Mouse (Mus musculus) heart, embryonic 11.5 days (tissue): ENCODE measurements around the gene Ngly1. TPM values are rescaled to one million over a fixed set of nuclear protein-coding genes. Genes with fewer than 3 reads are reported as not detected.

Source experiments
- ATAC-seq: fragments of 200-750 bp; cut with Nextera tagmentation; replicated peaks from 2 replicates; pipeline ENCODE4 v1.8.0; 2017; ENCODE audit warnings: moderate library complexity; ENCODE audit not compliant: insufficient number of reproducible peaks, low FRiP score, low TSS enrichment
- H3K27ac ChIP-seq: fragments of 300-500 bp; sonication (generic); 2 replicates; pipeline ENCODE4 v1.5.1; 2014; ENCODE audit warnings: mild to moderate bottlenecking, low read depth, low read length
- H3K27me3 ChIP-seq: fragments of 300-500 bp; sonication (generic); 2 replicates; pipeline ENCODE4 v1.6.1; 2014; ENCODE audit warnings: mild to moderate bottlenecking, low read length, mixed read lengths; ENCODE audit not compliant: control insufficient read depth, insufficient read depth
- H3K36me3 ChIP-seq: fragments of 300-500 bp; sonication (generic); 2 replicates; pipeline ENCODE4 v1.6.1; 2014; ENCODE audit warnings: mild to moderate bottlenecking, low read length, moderate library complexity, mixed read lengths; ENCODE audit not compliant: control insufficient read depth, insufficient read depth
- H3K4me1 ChIP-seq: fragments of 300-500 bp; sonication (generic); 2 replicates; pipeline ENCODE4 v1.6.1; 2014; ENCODE audit warnings: low read length; ENCODE audit not compliant: control insufficient read depth, insufficient read depth
- H3K4me2 ChIP-seq: fragments of 300-500 bp; sonication (generic); 2 replicates; pipeline ENCODE4 v1.6.1; 2014; ENCODE audit warnings: mild to moderate bottlenecking, moderate library complexity
- H3K4me3 ChIP-seq: fragments of 300-500 bp; sonication (generic); 2 replicates; pipeline ENCODE4 v1.5.1; 2014; ENCODE audit warnings: low read depth, low read length
- H3K9ac ChIP-seq: fragments of 300-500 bp; sonication (generic); 2 replicates; pipeline ENCODE4 v1.6.1; 2014; ENCODE audit warnings: mild to moderate bottlenecking, low read depth, low read length, moderate library complexity
- H3K9me3 ChIP-seq: fragments of 300-500 bp; sonication (generic); replicated peaks from 2 replicates; pipeline ENCODE4 v1.6.1; 2016; ENCODE audit warnings: low read length; ENCODE audit not compliant: control insufficient read depth
- WGBS: fragments of 180-500 bp; shearing (Covaris S2); extraction: QIAGEN DNeasy Blood & Tissue Kit; methylation state at CpG from one replicate; pipeline ENCODE4 v1.1.7; 2014; ENCODE audit not compliant: insufficient replicate concordance; 5-methylcytosine and 5-hydroxymethylcytosine counted together
- polyA plus RNA-seq: library from polyadenylated mRNA; unstranded; fragments of >200 nt; fragmentation: Nextera tagmentation; extraction: Ambion mirVana; gene quantifications from 2 replicates; pipeline ENCODE4 v1.2.1, GENCODE M21; 2014

The Ngly1 gene
- polyA plus RNA-seq, 1 experiment from 2014 or later = 22.3 TPM

DNA sequence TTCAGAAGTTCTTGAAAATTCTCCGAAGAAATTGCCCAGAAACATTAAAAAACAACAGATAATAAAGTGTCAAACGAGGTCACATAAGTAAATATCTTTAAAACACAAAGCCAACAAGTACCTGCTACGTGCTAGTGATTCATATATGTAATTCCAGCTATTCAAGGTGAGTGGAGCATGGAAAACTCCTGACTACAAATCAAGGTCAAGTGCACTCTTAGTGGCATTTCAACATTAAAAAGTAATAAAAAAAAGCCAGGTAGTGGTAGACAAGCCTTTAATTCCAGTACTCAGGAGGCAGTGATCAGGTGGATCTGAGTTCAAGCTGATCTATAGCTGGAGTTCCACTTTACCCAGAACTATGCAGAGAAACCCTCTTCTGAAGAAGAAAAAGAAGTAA is 945 bp upstream of the Ngly1 start:
- WGBS = 72% methylated on average over 3 of the region's 3 CpGs
- H3K36me3 ChIP-seq = no peaks in the 10 kb centered on the region
- no peaks in the 10 kb centered on the region for H3K4me1 ChIP-seq
- H3K9me3 ChIP-seq = no peaks in the 10 kb centered on the region
- H3K9ac ChIP-seq = no peak overlapping the region
- H3K27me3 ChIP-seq = no peaks in the 10 kb centered on the region
- H3K4me3 ChIP-seq = peak overlapping the region; percentile 75; the same call in 1 of the 2 replicates
- H3K4me2 ChIP-seq = peak overlapping the region; percentile 87
- no peak for ATAC-seq
- no peak overlapping the region for H3K27ac ChIP-seq

DNA sequence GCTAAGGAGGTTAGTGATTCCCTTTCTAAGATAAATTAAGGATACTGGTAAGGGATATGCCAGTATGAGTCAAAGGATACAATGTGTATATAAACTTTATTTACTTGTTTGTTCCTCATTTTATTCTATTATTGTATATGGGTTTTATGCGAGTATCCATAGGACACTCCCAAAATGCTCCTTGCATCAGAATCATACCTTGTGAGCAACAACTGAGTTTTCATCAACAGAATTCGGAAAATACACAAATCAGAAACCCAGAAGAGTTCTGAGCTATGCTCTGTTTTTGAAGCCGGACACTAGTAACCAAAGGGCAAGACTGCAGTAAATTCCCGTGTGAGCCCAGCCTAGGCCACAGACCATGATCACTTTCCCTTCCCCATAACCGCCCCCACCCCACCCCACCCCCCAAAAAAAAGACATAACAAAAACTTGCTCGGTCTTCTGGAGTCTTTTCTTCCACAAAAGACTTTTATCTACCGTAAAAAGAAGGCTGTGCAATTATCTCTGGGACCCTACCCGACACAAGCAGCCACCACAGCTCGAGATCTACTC is 400 bp upstream of the Ngly1 start:
- no peaks in the 10 kb centered on the region for H3K36me3 ChIP-seq
- H3K9ac ChIP-seq = peak overlapping the region; percentile 96
- peak overlapping the region; percentile 87 for H3K4me2 ChIP-seq
- H3K4me3 ChIP-seq = peak overlapping the region; percentile 75
- ATAC-seq = no peak
- 17% methylated on average over 9 of the region's 9 CpGs for WGBS
- H3K27me3 ChIP-seq = no peaks in the 10 kb centered on the region
- no peak overlapping the region for H3K27ac ChIP-seq
- H3K9me3 ChIP-seq = no peaks in the 10 kb centered on the region
- no peaks in the 10 kb centered on the region for H3K4me1 ChIP-seq

DNA sequence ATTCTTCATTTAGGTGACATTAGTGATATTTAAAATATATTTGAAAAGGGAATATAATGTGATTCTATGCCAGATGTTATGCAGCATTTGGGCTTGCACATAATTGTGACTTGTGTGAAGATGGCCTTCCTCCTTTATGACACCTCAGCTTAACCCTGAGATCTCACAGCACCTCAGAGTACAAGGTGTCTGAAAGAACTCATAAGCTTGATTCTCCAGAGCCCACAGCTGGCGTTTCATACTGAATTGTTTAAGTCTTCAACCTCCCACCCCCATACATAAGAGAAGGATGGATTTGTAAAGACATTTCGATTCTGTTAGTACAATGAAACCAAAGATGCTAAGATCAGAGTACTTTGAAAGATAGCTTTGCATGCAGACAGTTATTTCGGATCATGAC is 1.0 kb downstream of the Ngly1 start:
- Histone ChIP-seq H3K4me2 (peak overlapping the region; percentile 87), H3K9ac (peak overlapping the region; percentile 96), H3K27ac (no peak overlapping the region), H3K4me1 (no peaks in the 10 kb centered on the region), H3K9me3 (no peaks in the 10 kb centered on the region), H3K4me3 (peak overlapping the region; percentile 75), H3K36me3 (peaks cover 3% of the 10 kb centered on the region; the same call in 1 of the 2 replicates), H3K27me3 (no peaks in the 10 kb centered on the region)
- WGBS = 78% methylated on average over 3 of the region's 3 CpGs
- ATAC-seq = no peak

DNA sequence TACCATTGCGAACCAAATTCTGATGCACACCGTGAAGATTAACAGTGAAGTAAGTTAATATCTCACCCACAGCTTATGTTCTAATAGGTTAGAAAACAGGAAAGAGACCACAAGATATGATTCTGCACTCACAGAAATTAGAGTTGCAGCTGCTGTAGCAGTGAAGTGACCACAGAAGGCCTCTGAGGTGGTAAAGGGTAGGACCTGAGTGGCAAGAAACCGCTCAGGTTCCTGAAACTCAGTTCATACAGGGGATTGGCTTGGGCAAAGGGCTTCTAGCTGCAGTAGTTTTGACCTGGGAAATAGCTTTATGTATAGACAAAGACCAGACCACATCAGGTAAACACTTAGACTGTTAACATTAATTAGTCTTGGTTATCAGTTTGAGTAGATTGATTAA is 6.7 kb downstream of the Ngly1 start:
- Histone ChIP-seq H3K9me3 (no peaks in the 10 kb centered on the region), H3K9ac (no peak overlapping the region), H3K4me1 (no peaks in the 10 kb centered on the region), H3K4me3 (no peak overlapping the region), H3K4me2 (no peak overlapping the region), H3K27me3 (no peaks in the 10 kb centered on the region), H3K27ac (no peak overlapping the region), H3K36me3 (peaks cover 6% of the 10 kb centered on the region)
- 89% methylated on average over 3 of the region's 3 CpGs for WGBS
- no peak for ATAC-seq

DNA sequence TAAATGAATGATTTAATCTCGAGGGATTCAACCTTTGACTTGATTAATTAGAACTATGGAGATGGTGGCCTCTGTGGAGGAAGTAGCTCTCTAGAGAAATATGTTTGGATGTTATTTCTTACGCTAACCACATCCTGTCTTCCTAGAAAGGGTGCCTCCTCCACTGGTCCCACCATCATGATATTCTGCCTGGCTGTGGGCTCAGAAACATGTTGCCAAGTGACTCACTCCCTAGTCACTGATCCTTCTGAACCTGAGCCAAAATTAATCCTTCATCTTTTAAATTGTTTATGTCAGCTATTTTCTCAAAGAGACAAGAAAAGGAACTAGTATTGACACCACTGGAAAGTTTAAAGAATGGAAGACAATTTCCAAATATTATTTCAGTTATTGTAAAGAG is 7.1 kb downstream of the Ngly1 start:
- H3K27me3 ChIP-seq = no peaks in the 10 kb centered on the region
- H3K27ac ChIP-seq = no peak overlapping the region
- H3K9me3 ChIP-seq = no peaks in the 10 kb centered on the region
- no peak overlapping the region for H3K4me3 ChIP-seq
- H3K9ac ChIP-seq = no peak overlapping the region
- no peak for ATAC-seq
- H3K4me1 ChIP-seq = no peaks in the 10 kb centered on the region
- peaks cover 6% of the 10 kb centered on the region for H3K36me3 ChIP-seq
- 68% methylated on average over 2 of the region's 2 CpGs for whole genome bisulfite sequencing
- no peak overlapping the region for H3K4me2 ChIP-seq

DNA sequence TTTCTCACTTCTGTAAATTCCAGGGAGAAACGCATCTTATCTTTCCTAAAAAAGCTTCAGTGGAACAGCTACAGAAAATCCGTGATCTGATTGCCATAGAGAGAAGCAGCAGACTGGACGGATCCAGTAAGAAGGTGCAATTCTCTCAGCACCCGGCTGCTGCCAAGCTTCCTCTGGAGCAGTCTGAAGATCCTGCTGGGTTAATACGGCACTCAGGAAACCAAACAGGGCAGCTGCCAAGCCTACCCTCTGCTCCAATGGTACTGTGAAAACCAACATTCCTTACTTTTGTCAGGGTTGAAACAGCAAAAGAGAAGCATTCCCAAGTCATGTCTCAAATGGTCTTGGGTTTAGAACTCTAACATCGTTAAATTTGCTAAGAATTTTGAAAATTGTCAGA is 11.5 kb downstream of the Ngly1 start:
- ATAC-seq = no peak
- H3K36me3 ChIP-seq = no peaks in the 10 kb centered on the region; the same call in 1 of the 2 replicates
- 77% methylated on average over 6 of the region's 6 CpGs for WGBS

DNA sequence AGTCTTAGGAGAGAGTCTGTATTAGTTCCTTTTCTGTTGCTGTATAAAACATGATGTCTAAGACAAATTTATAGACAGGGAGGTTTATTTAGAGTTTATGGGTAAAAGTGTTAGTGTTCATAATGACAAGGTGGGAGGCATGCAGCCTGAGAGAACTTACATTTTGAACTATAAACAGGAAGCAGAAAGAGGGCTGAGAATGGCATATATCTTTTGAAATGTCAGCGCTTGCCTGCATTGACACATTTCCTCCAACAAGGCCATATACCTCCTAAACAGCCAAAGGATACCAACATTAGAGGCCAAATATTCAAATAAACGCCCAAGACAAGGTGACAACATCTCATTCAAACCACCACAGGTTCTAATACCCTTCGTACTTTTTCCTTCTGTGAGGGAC is 12.8 kb downstream of the Ngly1 start:
- Histone ChIP-seq H3K27ac (no peak overlapping the region), H3K4me3 (no peak overlapping the region), H3K27me3 (no peaks in the 10 kb centered on the region), H3K9ac (no peak overlapping the region), H3K36me3 (no peaks in the 10 kb centered on the region; the same call in 1 of the 2 replicates), H3K4me1 (no peaks in the 10 kb centered on the region), H3K4me2 (no peak overlapping the region), H3K9me3 (no peaks in the 10 kb centered on the region)
- ATAC-seq = no peak
- 80% methylated on average over 3 of the region's 3 CpGs for WGBS

More for the DNA sequence above, 11.5 kb downstream of the Ngly1 start:
- H3K9ac ChIP-seq = no peak overlapping the region
- H3K4me3 ChIP-seq = no peak overlapping the region
- H3K4me1 ChIP-seq = no peaks in the 10 kb centered on the region
- no peak overlapping the region for H3K4me2 ChIP-seq
- H3K27me3 ChIP-seq = no peaks in the 10 kb centered on the region
- no peaks in the 10 kb centered on the region for H3K9me3 ChIP-seq
- no peak overlapping the region for H3K27ac ChIP-seq

DNA sequence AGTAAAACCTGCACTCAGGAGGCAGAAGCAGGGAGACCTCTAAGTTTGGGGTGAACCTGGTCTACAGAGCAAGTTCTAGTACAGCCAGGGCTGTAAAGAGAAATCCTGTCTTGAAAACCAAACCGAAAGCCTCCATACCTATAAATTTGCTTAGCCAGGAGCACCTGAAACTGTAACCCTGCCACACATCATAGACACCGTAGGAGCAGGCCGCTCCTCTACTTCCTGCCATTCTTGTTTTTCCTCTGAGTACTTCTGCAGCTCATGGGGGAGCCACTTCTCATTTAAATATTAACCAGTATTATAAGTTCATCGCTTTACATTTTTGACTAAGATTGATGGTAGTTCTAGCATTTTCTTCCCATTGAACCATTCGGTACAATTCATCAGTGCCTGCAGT is 17.9 kb downstream of the Ngly1 start:
- H3K27me3 ChIP-seq = no peaks in the 10 kb centered on the region
- H3K4me3 ChIP-seq = no peak overlapping the region
- H3K9me3 ChIP-seq = no peaks in the 10 kb centered on the region
- H3K4me2 ChIP-seq = no peak overlapping the region
- 83% methylated on average over 5 of the region's 5 CpGs for WGBS
- H3K36me3 ChIP-seq = no peaks in the 10 kb centered on the region
- no peak overlapping the region for H3K27ac ChIP-seq
- ATAC-seq = no peak
- H3K9ac ChIP-seq = no peak overlapping the region
- H3K4me1 ChIP-seq = no peaks in the 10 kb centered on the region

DNA sequence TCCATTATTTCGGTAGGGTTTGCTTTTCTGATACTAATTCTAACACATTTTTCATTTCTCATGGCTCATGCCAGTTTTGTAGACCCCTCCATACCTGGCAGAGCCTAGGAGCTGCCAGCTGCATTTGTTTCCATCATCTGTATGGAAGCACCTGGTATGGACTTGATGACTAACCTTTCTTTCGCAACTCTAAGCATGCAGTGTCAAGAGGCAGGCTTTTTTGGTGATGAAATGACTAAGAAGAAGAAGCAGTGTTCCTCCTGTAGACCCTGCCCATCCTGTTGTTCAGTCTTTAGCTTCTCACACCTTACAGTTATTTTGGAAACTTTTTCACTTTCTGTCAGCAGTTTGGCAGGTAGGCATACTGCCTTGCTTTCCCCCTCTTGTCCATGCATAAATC is 20.7 kb downstream of the Ngly1 start:
- H3K4me1 ChIP-seq = no peaks in the 10 kb centered on the region
- no peak overlapping the region for H3K9ac ChIP-seq
- no peak for ATAC-seq
- no peak overlapping the region for H3K27ac ChIP-seq
- no peaks in the 10 kb centered on the region for H3K9me3 ChIP-seq
- H3K4me2 ChIP-seq = no peak overlapping the region
- H3K4me3 ChIP-seq = no peak overlapping the region
- 85% methylated on average over 2 of the region's 2 CpGs for WGBS
- no peaks in the 10 kb centered on the region for H3K36me3 ChIP-seq
- no peaks in the 10 kb centered on the region for H3K27me3 ChIP-seq
